ENCODE assay signal across 8 mouse cellular contexts in genomic region chr5:41843419-41844146, GRCm38 (mm10). TPM values are rescaled to one million over a fixed set of nuclear protein-coding genes. Genes with fewer than 3 reads are reported as not detected.
DNase-seq lines count a peak whose midpoint lies in the region; ATAC-seq and TF ChIP-seq lines count a peak whose summit lies in the region.

No protein-coding gene starts in this region.

- no peak for TF ChIP-seq POLR2A in brain, embryonic 14.5 days (IDR thresholded peaks at IDR 0.05; ENCODE audit: borderline replicate concordance, extremely low read depth, insufficient read depth, insufficient read length, poor library complexity, severe bottlenecking)

- H3K9ac ChIP-seq in heart, embryonic 11.5 days (ENCODE audit: low read depth, low read length), result peak overlapping the region; percentile 97
- H3K9ac ChIP-seq in hindbrain, embryonic 12.5 days, result peak overlapping the region; percentile 95
- peak overlapping the region; percentile 97 for H3K9ac ChIP-seq in midbrain, embryonic 12.5 days (replicated peaks)

- DNase-seq in heart, postnatal 4 days, result no peak
- peak; percentile 31 for DNase-seq in A20 (ENCODE audit: low read depth, low spot score)
- DNase-seq in brain, embryonic 14.5 days (ENCODE audit: low read depth), result peak; percentile 24
- no peak for DNase-seq in layer of hippocampus, adult 11-12 months (ENCODE audit: low spot score)
- DNase-seq in cerebellum, adult 18-20 months, result no peak

- no peak for TF ChIP-seq CTCF in brain, embryonic 14.5 days (IDR thresholded peaks at IDR 0.05; ENCODE audit: borderline replicate concordance, extremely low read depth, insufficient read depth, insufficient read length)

- peak overlapping the region; percentile 71 for H3K27ac ChIP-seq in heart, embryonic 11.5 days (ENCODE audit: low read depth, low read length)
- H3K27ac ChIP-seq in hindbrain, embryonic 12.5 days, result peak overlapping the region; percentile 70
- peak overlapping the region; percentile 49; the same call in 1 of the 2 replicates for H3K27ac ChIP-seq in midbrain, embryonic 12.5 days (replicated peaks)

- peak; percentile 44 for ATAC-seq in heart, embryonic 11.5 days (replicated peaks; ENCODE audit: insufficient number of reproducible peaks, low FRiP score, low TSS enrichment)
- no peak; the same call in 1 of the 2 replicates for ATAC-seq in hindbrain, embryonic 12.5 days (ENCODE audit: low FRiP score)
- no peak; the same call in 1 of the 2 replicates for ATAC-seq in midbrain, embryonic 12.5 days (ENCODE audit: low FRiP score, low read depth)

- H3K9me3 ChIP-seq in heart, embryonic 11.5 days (replicated peaks; ENCODE audit: control insufficient read depth, low read length), result no peaks in the 10 kb centered on the region
- H3K9me3 ChIP-seq in hindbrain, embryonic 12.5 days (replicated peaks), result no peaks in the 10 kb centered on the region
- no peaks in the 10 kb centered on the region for H3K9me3 ChIP-seq in midbrain, embryonic 12.5 days

- no peaks in the 10 kb centered on the region for H3K27me3 ChIP-seq in heart, embryonic 11.5 days (ENCODE audit: control insufficient read depth, insufficient read depth, low read length)
- no peaks in the 10 kb centered on the region for H3K27me3 ChIP-seq in hindbrain, embryonic 12.5 days
- H3K27me3 ChIP-seq in midbrain, embryonic 12.5 days, result no peaks in the 10 kb centered on the region

- H3K4me1 ChIP-seq in heart, embryonic 11.5 days (ENCODE audit: control insufficient read depth, insufficient read depth, low read length), result peaks cover 10% of the 10 kb centered on the region
- peaks cover 18% of the 10 kb centered on the region for H3K4me1 ChIP-seq in hindbrain, embryonic 12.5 days
- H3K4me1 ChIP-seq in midbrain, embryonic 12.5 days, result peaks cover 19% of the 10 kb centered on the region

- WGBS in heart, embryonic 11.5 days (ENCODE audit: insufficient replicate concordance), result under 1% methylated on average over 43 of the region's 46 CpGs
- WGBS in hindbrain, embryonic 12.5 days, result 1% methylated on average over 46 of the region's 46 CpGs
- 1% methylated on average over 42 of the region's 46 CpGs for WGBS in midbrain, embryonic 12.5 days

- no peaks in the 10 kb centered on the region for H3K36me3 ChIP-seq in heart, embryonic 11.5 days (ENCODE audit: control insufficient read depth, insufficient read depth, low read length)
- H3K36me3 ChIP-seq in hindbrain, embryonic 12.5 days, result no peaks in the 10 kb centered on the region
- H3K36me3 ChIP-seq in midbrain, embryonic 12.5 days, result no peaks in the 10 kb centered on the region

- peak overlapping the region; percentile 98 for H3K4me3 ChIP-seq in heart, embryonic 11.5 days (ENCODE audit: low read depth, low read length)
- H3K4me3 ChIP-seq in hindbrain, embryonic 12.5 days, result peak overlapping the region; percentile 98
- peak overlapping the region; percentile 99 for H3K4me3 ChIP-seq in midbrain, embryonic 12.5 days

- peak overlapping the region; percentile 81 for H3K4me2 ChIP-seq in heart, embryonic 11.5 days
- peak overlapping the region; percentile 85 for H3K4me2 ChIP-seq in hindbrain, embryonic 12.5 days (replicated peaks)
- H3K4me2 ChIP-seq in midbrain, embryonic 12.5 days (replicated peaks), result peak overlapping the region; percentile 71

RNA-seq across cellular contexts. Expression of gene Bod1l, which starts 0.5 kb away (rescaled TPM):
- 14.3 and 17.3 TPM in 2 replicates for polyA plus RNA-seq in heart, embryonic 11.5 days (2014; fragmentation: Nextera tagmentation; extraction: Ambion mirVana)
- 10 to 100 TPM; 17.0 to 17.8 TPM for total RNA-seq in heart, postnatal 4 days (2021)
- polyA plus RNA-seq in brain, embryonic 14.5 days (2012; rRNA removed), result 10.7 and 15.9 TPM in 2 replicates
- polyA plus RNA-seq in hindbrain, embryonic 12.5 days (2016; fragmentation: Nextera tagmentation; extraction: Ambion mirVana), result 29.6 and 31.5 TPM in 2 replicates
- polyA plus RNA-seq in midbrain, embryonic 12.5 days (2016; fragmentation: Nextera tagmentation; extraction: Ambion mirVana), result 28.7 and 32.2 TPM in 2 replicates

Comparison
In these comparisons a context has a peak if more than half of its experiments do, and no peak if none do; other contexts are left out.
1. DNase-seq: peak in A20 (single experiment) and brain, embryonic 14.5 days (single experiment); none in heart, postnatal 4 days (single experiment), layer of hippocampus, adult 11-12 months (single experiment) and cerebellum, adult 18-20 months (0 of 2).
2. Peak in every context shown above with its lines, with median percentiles within 50 percentile points of each other: H3K27ac ChIP-seq, H3K4me2 ChIP-seq, H3K4me3 ChIP-seq and H3K9ac ChIP-seq.